Mouse (Mus musculus): ENCODE measurements around the gene Rtn1. TPM values are rescaled to one million over a fixed set of nuclear protein-coding genes. Genes with fewer than 3 reads are reported as not detected.

Gene Rtn1
- polyA plus RNA-seq, 1 experiment = 0.02 TPM

DNA sequence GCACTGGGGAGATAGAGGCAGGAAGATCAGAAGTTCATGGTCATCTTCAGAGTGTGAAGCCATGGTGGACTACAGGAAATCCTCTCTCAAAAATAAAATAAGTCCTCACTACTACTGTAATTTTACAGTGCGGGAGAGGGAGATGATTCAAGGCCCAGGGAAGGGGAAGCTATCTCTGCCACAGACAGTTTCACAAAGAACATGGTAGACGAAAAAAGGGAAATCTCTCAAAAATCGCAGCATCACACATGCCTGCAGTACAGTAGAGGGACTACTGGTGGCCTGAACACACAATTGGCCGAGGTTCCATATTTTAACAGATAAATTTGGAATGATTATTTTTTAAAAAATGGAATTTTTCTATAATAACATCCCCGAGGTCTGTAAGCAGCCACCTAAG, 20.0 kb downstream of the Rtn1 start:
- TF ChIP-seq TAL1 (IDR thresholded peaks at IDR 0.05; ENCODE audit: low read length) = no peak
- no peak for TF ChIP-seq GATA1 (IDR thresholded peaks at IDR 0.05; ENCODE audit: low read length)
- no peaks in the 10 kb centered on the region for H3K27me3 ChIP-seq (ENCODE audit: control insufficient read depth)

GRCm38 (mm10) chr12:72388135-72388534, 20.7 kb downstream of the Rtn1 start:
- Histone ChIP-seq H3K4me3 (replicated peaks) (no peak overlapping the region), H3K36me3 (ENCODE audit: control insufficient read depth) (no peaks in the 10 kb centered on the region), H3K9me3 (ENCODE audit: control insufficient read depth, low read length) (no peaks in the 10 kb centered on the region), H3K27me3 (ENCODE audit: control insufficient read depth) (no peaks in the 10 kb centered on the region), H3K4me1 (ENCODE audit: control insufficient read depth) (no peaks in the 10 kb centered on the region)
- TF ChIP-seq TAL1 (IDR thresholded peaks at IDR 0.05; ENCODE audit: low read length) = no peak
- TF ChIP-seq GATA1 (IDR thresholded peaks at IDR 0.05; ENCODE audit: low read length) = no peak

More for the DNA sequence above, 20.0 kb downstream of the Rtn1 start:
- no peak overlapping the region for H3K4me3 ChIP-seq (replicated peaks)
- H3K4me1 ChIP-seq (ENCODE audit: control insufficient read depth) = no peaks in the 10 kb centered on the region
- no peaks in the 10 kb centered on the region for H3K36me3 ChIP-seq (ENCODE audit: control insufficient read depth)
- peaks cover 2% of the 10 kb centered on the region; the same call in 1 of the 2 replicates for H3K9me3 ChIP-seq (ENCODE audit: control insufficient read depth, low read length)

GRCm38 (mm10) chr12:72376309-72376708, 32.5 kb downstream of the Rtn1 start:
- TF ChIP-seq GATA1 (IDR thresholded peaks at IDR 0.05; ENCODE audit: low read length) = no peak
- TF ChIP-seq TAL1 (IDR thresholded peaks at IDR 0.05; ENCODE audit: low read length) = no peak

DNA sequence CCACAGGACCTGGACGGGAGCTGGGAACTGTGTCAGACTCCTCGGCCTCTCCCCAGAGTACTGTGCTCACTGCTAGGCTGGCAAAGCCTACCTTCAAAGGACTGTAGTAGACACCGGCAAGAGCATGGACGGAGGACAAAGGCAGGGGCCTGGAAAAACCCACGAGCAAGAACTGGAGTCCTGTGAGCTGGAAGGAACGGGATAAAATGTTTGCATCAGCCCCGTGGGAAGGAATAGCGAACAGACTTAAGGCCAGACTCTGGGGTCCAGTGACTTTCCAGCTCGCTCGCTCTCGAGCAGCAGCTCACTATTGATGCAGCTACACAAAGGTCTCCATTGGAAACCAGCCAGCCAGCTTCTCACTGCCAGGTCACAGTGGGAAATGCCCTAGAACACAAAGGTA, 34.0 kb downstream of the Rtn1 start:
- no peaks in the 10 kb centered on the region for H3K4me1 ChIP-seq (ENCODE audit: control insufficient read depth)
- TF ChIP-seq TAL1 (IDR thresholded peaks at IDR 0.05; ENCODE audit: low read length) = no peak
- no peak for TF ChIP-seq GATA1 (IDR thresholded peaks at IDR 0.05; ENCODE audit: low read length)
- no peak overlapping the region for H3K4me3 ChIP-seq (replicated peaks)
- H3K9me3 ChIP-seq (ENCODE audit: control insufficient read depth, low read length) = no peaks in the 10 kb centered on the region; the same call in 1 of the 2 replicates
- no peaks in the 10 kb centered on the region for H3K27me3 ChIP-seq (ENCODE audit: control insufficient read depth)
- H3K36me3 ChIP-seq (ENCODE audit: control insufficient read depth) = no peaks in the 10 kb centered on the region

More at GRCm38 (mm10) chr12:72376309-72376708, 32.5 kb downstream of the Rtn1 start:
- H3K4me1 ChIP-seq (ENCODE audit: control insufficient read depth) = no peaks in the 10 kb centered on the region
- no peaks in the 10 kb centered on the region for H3K36me3 ChIP-seq (ENCODE audit: control insufficient read depth)
- H3K9me3 ChIP-seq (ENCODE audit: control insufficient read depth, low read length) = no peaks in the 10 kb centered on the region; the same call in 1 of the 2 replicates
- H3K4me3 ChIP-seq (replicated peaks) = no peak overlapping the region
- H3K27me3 ChIP-seq (ENCODE audit: control insufficient read depth) = no peaks in the 10 kb centered on the region

DNA sequence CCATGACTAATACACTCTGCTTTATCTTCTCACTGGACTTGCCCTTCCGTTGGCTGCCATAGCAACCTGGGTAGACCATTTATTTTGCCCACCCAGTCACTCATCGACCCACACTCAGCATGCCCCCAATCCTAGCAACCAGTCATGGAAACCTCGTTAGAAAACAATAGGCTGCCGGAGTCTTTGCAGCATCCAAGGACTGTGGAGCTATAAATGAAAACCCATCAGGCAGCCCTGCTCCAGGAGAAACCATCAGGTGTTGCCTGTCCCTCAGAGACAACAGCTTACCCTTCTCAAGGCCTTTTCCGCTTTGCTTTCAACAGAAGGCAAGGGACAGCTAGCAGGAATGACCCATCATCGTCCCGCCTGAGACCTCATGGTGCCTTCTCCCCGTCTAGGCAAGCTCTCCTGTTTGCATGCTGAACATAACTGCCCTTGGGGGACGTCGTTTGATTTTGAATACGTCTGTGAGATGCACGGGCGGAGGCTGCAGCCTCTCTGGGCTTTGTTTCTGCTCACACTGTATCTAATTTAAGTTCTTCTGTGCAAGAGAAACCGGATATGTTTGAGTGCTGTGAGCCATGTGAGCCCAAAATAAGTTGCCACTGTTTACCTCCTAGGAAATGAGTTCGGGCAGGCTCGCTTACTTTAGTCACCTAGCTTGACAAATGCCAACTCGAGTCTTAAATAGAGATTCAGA, 34.8 kb downstream of the Rtn1 start:
- Histone ChIP-seq H3K4me3 (replicated peaks) (no peak overlapping the region), H3K9me3 (ENCODE audit: control insufficient read depth, low read length) (no peaks in the 10 kb centered on the region; the same call in 1 of the 2 replicates), H3K36me3 (ENCODE audit: control insufficient read depth) (no peaks in the 10 kb centered on the region), H3K4me1 (ENCODE audit: control insufficient read depth) (no peaks in the 10 kb centered on the region), H3K27me3 (ENCODE audit: control insufficient read depth) (no peaks in the 10 kb centered on the region)
- TF ChIP-seq TAL1 (IDR thresholded peaks at IDR 0.05; ENCODE audit: low read length) = no peak
- TF ChIP-seq GATA1 (IDR thresholded peaks at IDR 0.05; ENCODE audit: low read length) = no peak

DNA sequence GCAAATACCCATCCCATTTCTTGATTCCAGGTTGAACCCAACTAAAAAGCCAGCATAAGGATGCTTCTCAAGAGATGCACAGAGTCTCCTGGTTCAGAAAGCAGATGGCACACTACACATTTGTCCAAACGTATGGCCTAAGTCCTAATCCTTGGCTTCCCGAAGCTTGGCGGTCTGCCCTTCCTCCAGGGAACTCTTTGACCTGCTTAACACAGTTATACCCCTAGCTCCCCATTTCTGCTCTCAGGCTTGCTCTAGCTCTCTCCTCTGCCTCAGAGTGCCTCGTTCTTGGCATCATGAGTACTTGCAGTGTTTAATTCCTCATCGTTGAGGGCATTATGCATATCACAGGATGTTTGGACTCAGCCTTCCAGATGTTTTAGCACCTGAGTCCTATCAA, 38.8 kb downstream of the Rtn1 start:
- H3K9me3 ChIP-seq (ENCODE audit: control insufficient read depth, low read length) = no peaks in the 10 kb centered on the region; the same call in 1 of the 2 replicates
- no peaks in the 10 kb centered on the region for H3K4me1 ChIP-seq (ENCODE audit: control insufficient read depth)
- TF ChIP-seq TAL1 (IDR thresholded peaks at IDR 0.05; ENCODE audit: low read length) (no peak), GATA1 (IDR thresholded peaks at IDR 0.05; ENCODE audit: low read length) (no peak)
- H3K36me3 ChIP-seq (ENCODE audit: control insufficient read depth) = no peaks in the 10 kb centered on the region
- no peak overlapping the region for H3K4me3 ChIP-seq (replicated peaks)
- H3K27me3 ChIP-seq (ENCODE audit: control insufficient read depth) = no peaks in the 10 kb centered on the region

GRCm38 (mm10) chr12:72366763-72367162, 42.1 kb downstream of the Rtn1 start:
- H3K4me3 ChIP-seq (replicated peaks) = no peak overlapping the region
- no peaks in the 10 kb centered on the region for H3K36me3 ChIP-seq (ENCODE audit: control insufficient read depth)
- no peaks in the 10 kb centered on the region for H3K4me1 ChIP-seq (ENCODE audit: control insufficient read depth)
- H3K27me3 ChIP-seq (ENCODE audit: control insufficient read depth) = no peaks in the 10 kb centered on the region
- H3K9me3 ChIP-seq (ENCODE audit: control insufficient read depth, low read length) = no peaks in the 10 kb centered on the region; the same call in 1 of the 2 replicates
- no peak for TF ChIP-seq TAL1 (IDR thresholded peaks at IDR 0.05; ENCODE audit: low read length)
- no peak for TF ChIP-seq GATA1 (IDR thresholded peaks at IDR 0.05; ENCODE audit: low read length)

DNA sequence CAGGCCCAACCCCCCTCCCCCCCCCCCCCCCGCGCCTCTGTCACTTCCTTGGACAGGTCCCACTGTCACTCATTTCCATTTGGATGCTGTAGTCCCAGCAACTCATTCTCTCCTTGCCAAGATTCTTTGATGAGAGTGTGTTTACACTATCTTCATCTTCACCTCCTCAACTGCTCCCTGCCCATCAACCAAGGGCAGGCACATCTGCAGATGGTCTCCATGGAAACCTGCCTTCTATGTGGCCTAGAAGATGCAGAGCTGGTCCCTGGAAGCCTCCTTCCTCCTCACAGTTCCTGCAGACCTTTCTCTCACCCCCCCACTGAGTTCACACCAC, 42.8 kb downstream of the Rtn1 start:
- H3K4me3 ChIP-seq (replicated peaks) = no peak overlapping the region
- no peaks in the 10 kb centered on the region for H3K27me3 ChIP-seq (ENCODE audit: control insufficient read depth)
- H3K9me3 ChIP-seq (ENCODE audit: control insufficient read depth, low read length) = no peaks in the 10 kb centered on the region
- no peaks in the 10 kb centered on the region for H3K36me3 ChIP-seq (ENCODE audit: control insufficient read depth)
- no peaks in the 10 kb centered on the region for H3K4me1 ChIP-seq (ENCODE audit: control insufficient read depth)
- TF ChIP-seq GATA1 (IDR thresholded peaks at IDR 0.05; ENCODE audit: low read length) (no peak), TAL1 (IDR thresholded peaks at IDR 0.05; ENCODE audit: low read length) (no peak)

- Histone ChIP-seq H3K36me3 (ENCODE audit: control insufficient read depth) (no peaks in the 10 kb centered on the region), H3K27me3 (ENCODE audit: control insufficient read depth) (no peaks in the 10 kb centered on the region), H3K4me3 (replicated peaks) (no peak overlapping the region), H3K4me1 (ENCODE audit: control insufficient read depth) (no peaks in the 10 kb centered on the region), H3K9me3 (ENCODE audit: control insufficient read depth, low read length) (no peaks in the 10 kb centered on the region)
- no peak for TF ChIP-seq GATA1 (IDR thresholded peaks at IDR 0.05; ENCODE audit: low read length)
- TF ChIP-seq TAL1 (IDR thresholded peaks at IDR 0.05; ENCODE audit: low read length) = no peak
Observed at GRCm38 (mm10) chr12:72365231-72366103, 43.4 kb downstream of the Rtn1 start.
